Mouse (Mus musculus) embryonic fibroblast, embryonic 13.5 days (primary cell): ENCODE results near the gene Tcte3. TPM values are rescaled to one million over a fixed set of nuclear protein-coding genes. Genes with fewer than 3 reads are reported as not detected.
"Not testable (repeated sequence)": the region's sequence is repeated elsewhere in the genome, so short reads cannot be mapped to it uniquely, and the experiment has no call there.

Source experiments
- H3K27ac ChIP-seq: 2 replicates; pipeline ENCODE4 v1.5.1; 2012; ENCODE audit warnings: low read length, control low read depth, inconsistent platforms; ENCODE audit not compliant: insufficient read depth
- H3K4me1 ChIP-seq: 2 replicates; pipeline ENCODE4 v1.6.1; 2011; ENCODE audit warnings: low read length; ENCODE audit not compliant: control insufficient read depth, insufficient read depth
- H3K4me3 ChIP-seq: 2 replicates; pipeline ENCODE4 v1.5.1; 2011; ENCODE audit warnings: mild to moderate bottlenecking, control low read depth, low read length; ENCODE audit not compliant: insufficient read depth
- polyA plus RNA-seq: library from polyadenylated mRNA; stranded (reverse); fragments of >200 nt; gene quantifications from 2 replicates; pipeline ENCODE4 v1.2.4, GENCODE M21; 2011; ENCODE audit warnings: low read depth; ENCODE audit not compliant: missing spikeins, insufficient read length

Tcte3 gene
- polyA plus RNA-seq, 1 experiment = not detected

DNA sequence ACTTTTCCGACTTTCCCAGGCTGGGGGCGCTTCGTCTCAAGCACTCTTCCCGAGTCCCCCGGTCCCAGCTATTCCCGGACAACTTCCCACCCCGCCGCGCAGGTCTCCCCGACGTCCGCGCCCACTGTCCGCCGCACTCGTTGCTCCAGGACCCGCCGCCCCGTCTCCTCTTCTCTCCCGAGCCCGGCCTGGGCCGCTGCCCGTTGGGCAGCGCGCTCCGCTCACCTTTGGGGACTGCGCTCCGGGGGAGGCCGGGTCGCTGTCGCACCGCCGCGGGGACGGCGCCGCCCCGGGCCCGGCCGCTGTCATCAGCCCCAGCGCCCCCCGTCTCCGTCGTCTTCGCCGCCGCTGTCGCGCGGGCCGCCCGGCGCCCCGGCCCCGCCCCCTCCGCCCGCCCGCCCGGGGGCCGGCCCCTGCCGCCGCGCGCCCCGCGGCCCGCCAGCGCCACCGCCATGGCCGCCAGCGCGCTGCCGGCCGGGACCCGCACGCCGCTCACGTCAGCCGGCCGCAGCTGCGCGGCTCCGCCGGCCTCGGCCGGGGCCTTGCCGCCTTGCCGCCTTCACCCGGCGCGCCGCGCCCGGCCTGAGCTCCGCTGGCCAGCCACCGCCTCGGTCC, 17.3 kb downstream of the Tcte3 start:
- not testable (repeated sequence) for H3K27ac ChIP-seq, H3K4me1 ChIP-seq, H3K4me3 ChIP-seq

DNA sequence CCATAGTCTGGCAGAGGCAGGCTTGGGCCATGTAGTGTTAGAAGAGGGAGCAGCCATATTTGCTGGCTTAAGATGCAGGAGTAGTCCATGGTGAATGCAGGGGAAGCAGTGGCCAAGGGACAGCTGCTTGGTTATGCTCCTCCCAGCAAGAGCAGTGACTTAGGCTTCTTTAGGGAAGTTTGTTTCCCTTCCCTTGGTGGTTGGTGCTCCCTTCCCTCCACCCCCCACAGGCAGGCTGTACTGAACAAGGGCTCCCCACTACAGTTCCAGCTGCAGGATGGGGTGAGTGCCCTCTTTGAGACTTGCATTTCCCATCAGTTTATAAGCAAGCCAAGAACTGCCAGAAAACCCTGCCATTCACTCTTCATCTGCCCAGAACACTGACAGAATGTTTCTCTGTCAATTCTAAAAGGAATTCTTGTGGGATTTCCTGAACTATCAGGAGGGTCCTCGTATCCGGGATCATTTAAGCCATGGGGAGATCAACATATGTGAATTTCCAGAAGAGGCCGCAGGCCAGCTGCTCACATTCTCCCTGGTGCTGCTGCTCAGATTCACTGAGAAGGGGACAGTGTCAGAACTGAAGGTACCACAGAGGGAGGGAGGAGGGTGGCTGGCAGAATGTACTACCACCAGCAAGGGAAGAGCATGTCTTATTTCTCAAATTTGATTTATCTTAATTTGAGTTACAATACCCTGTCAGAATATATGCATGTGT, 19.6 kb downstream of the Tcte3 start:
- not testable (repeated sequence) for H3K4me1 ChIP-seq, H3K4me3 ChIP-seq
- peak overlapping the region; percentile 15; the same call in 1 of the 2 replicates for H3K27ac ChIP-seq

DNA sequence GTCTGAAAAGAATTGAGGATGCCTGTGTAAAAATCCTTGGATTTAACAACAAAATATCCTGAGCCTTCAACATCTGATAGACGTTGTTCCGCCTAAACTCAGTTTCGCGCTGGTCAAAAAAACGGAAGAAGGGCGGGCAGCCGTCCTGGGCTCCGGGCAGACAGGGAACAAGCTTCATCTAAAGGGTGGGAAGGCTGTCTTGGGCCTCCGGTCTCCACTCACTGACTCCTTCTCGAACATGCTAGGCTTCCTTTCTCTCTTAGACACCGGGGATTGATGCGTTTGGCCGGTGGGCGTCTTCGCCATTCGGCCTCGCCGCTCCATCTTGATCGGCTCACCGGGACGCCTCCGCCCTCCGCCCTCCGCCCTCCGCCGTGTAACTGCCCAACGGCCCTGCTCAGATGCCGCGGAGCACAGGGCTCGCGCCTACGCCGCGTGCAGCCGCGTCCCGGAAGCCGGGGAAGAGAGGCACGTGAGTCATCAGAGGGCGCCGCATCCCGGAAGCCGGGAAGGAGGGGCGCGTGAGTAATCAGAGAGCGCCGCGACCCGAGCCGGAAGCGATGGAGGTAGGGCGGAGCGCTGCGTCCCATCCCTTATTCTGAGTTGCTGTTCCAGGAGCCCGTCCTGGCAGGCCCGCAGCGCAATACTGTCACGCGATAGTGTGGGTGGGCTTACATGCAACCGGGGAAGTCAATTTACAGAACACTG, 31.4 kb downstream of the Tcte3 start, which contains the start of gene Gm3435:
TSS of gene Gm3435 (plus strand) at position 471 of the 708 bp plus-strand sequence.
- H3K4me3 ChIP-seq, H3K4me1 ChIP-seq, H3K27ac ChIP-seq: not testable (repeated sequence)

DNA sequence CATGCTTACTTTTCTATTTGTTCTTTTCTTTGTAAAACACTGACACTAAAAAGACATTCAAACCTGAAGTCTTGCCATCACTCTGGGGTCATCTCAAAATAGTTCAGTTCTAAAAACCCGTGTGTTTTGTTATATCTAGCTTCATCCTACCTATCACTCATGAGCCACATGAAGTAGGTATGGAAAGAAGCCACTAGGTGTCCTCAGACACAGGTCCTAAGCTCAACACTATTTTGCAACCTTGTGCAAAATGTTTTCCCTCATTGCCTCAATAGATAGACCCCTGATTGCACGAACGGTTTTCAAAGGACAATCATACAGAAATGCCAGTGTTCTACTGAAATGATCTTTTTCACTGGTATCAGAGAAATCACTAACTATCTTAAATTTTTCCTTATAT, 32.2 kb downstream of the Tcte3 start:
- not testable (repeated sequence) for H3K4me1 ChIP-seq, H3K4me3 ChIP-seq, H3K27ac ChIP-seq

DNA sequence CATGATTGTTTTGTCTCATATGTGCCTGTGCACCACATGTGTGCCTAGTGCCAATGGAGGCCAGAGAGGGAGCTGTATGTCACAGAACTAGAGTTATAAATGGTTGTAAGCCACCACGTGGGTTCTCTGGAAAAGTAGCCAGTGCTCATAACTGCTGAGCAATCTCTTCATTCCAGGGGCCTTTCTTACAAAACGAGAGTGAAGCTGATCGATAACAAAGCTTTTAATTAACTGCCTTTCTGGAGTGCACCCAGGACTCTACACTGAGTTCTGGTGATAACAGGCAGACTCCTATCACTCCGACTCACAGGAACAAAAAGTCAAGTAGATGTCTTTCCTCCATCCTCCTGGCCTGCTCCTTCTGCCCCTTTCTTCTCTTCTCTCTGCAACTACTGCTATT, 41.2 kb downstream of the Tcte3 start:
- not testable (repeated sequence) for H3K4me3 ChIP-seq, H3K4me1 ChIP-seq, H3K27ac ChIP-seq

DNA sequence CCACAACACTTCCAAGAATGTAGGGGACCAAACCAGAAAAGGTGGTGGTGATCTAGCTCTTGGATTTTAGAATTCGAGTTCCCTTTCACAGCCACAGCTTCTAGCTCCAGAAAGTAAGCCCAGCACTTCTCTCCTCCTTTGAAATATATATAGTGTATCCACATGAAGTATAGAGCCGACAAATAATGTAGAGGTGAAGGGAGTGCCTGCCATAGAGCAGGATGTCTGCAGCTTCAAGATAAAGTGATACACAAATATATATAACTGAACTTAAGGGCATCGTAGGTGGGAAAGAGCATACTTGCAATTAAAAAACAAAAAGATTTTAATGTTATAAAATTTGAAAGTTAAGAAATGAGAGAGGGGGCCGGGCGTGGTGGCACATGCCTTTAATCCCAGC, 47.1 kb downstream of the Tcte3 start:
- not testable (repeated sequence) for H3K4me3 ChIP-seq, H3K4me1 ChIP-seq, H3K27ac ChIP-seq

GRCm38 (mm10) chr17:14993139-14993832, 48.0 kb downstream of the Tcte3 start:
- H3K4me3 ChIP-seq, H3K27ac ChIP-seq, H3K4me1 ChIP-seq: not testable (repeated sequence)

DNA sequence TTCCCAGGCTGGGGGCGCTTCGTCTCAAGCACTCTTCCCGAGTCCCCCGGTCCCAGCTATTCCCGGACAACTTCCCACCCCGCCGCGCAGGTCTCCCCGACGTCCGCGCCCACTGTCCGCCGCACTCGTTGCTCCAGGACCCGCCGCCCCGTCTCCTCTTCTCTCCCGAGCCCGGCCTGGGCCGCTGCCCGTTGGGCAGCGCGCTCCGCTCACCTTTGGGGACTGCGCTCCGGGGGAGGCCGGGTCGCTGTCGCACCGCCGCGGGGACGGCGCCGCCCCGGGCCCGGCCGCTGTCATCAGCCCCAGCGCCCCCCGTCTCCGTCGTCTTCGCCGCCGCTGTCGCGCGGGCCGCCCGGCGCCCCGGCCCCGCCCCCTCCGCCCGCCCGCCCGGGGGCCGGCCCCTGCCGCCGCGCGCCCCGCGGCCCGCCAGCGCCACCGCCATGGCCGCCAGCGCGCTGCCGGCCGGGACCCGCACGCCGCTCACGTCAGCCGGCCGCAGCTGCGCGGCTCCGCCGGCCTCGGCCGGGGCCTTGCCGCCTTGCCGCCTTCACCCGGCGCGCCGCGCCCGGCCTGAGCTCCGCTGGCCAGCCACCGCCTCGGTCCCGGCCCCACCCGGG, 48.7 kb downstream of the Tcte3 start:
- not testable (repeated sequence) for H3K27ac ChIP-seq, H3K4me1 ChIP-seq, H3K4me3 ChIP-seq

DNA sequence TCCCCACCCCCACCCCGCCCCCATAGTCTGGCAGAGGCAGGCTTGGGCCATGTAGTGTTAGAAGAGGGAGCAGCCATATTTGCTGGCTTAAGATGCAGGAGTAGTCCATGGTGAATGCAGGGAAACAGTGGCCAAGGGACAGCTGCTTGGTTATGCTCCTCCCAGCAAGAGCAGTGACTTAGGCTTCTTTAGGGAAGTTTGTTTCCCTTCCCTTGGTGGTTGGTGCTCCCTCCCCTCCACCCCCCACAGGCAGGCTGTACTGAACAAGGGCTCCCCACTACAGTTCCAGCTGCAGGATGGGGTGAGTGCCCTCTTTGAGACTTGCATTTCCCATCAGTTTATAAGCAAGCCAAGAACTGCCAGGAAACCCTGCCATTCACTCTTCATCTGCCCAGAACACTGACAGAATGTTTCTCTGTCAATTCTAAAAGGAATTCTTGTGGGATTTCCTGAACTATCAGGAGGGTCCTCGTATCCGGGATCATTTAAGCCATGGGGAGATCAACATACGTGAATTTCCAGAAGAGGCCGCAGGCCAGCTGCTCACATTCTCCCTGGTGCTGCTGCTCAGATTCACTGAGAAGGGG, 51.1 kb downstream of the Tcte3 start:
- not testable (repeated sequence) for H3K27ac ChIP-seq, H3K4me1 ChIP-seq, H3K4me3 ChIP-seq

DNA sequence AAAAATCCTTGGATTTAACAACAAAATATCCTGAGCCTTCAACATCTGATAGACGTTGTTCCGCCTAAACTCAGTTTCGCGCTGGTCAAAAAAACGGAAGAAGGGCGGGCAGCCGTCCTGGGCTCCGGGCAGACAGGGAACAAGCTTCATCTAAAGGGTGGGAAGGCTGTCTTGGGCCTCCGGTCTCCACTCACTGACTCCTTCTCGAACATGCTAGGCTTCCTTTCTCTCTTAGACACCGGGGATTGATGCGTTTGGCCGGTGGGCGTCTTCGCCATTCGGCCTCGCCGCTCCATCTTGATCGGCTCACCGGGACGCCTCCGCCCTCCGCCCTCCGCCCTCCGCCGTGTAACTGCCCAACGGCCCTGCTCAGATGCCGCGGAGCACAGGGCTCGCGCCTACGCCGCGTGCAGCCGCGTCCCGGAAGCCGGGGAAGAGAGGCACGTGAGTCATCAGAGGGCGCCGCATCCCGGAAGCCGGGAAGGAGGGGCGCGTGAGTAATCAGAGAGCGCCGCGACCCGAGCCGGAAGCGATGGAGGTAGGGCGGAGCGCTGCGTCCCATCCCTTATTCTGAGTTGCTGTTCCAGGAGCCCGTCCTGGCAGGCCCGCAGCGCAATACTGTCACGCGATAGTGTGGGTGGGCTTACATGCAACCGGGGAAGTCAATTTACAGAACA, 62.8 kb downstream of the Tcte3 start, which contains the start of the genes 9030025P20Rik and Gm3417:
TSS of gene 9030025P20Rik (plus strand) at position 107 of the 677 bp plus-strand sequence.
TSS of gene Gm3417 (minus strand) at position 429 of the 677 bp plus-strand sequence.
- H3K4me3 ChIP-seq, H3K27ac ChIP-seq, H3K4me1 ChIP-seq: not testable (repeated sequence)

- H3K27ac ChIP-seq, H3K4me1 ChIP-seq, H3K4me3 ChIP-seq: not testable (repeated sequence)
These were observed 63.4 kb downstream of the Tcte3 start for GRCm38 (mm10) chr17:14977718-14978361.
